Mouse (Mus musculus) forebrain, embryonic 14.5 days (tissue): ENCODE results near the gene Serpinb6c. TPM values are rescaled to one million over a fixed set of nuclear protein-coding genes. Genes with fewer than 3 reads are reported as not detected.
"Not testable (repeated sequence)": the region's sequence is repeated elsewhere in the genome, so short reads cannot be mapped to it uniquely, and the experiment has no call there.

Experiments used
- ATAC-seq: fragments of 200-750 bp; cut with Nextera tagmentation; 2 replicates; pipeline ENCODE4 v1.8.0; 2017; ENCODE audit warnings: mild to moderate bottlenecking, moderate library complexity
- DNase-seq: peaks from one replicate; pipeline ENCODE4 v3.0.0-alpha.2; 2015; ENCODE audit warnings: low spot score
- H3K27ac ChIP-seq: fragments of 300-500 bp; sonication (generic); 2 replicates; pipeline ENCODE4 v1.5.1; 2014; ENCODE audit warnings: low read depth, mild to moderate bottlenecking, control low read depth, low read length, moderate library complexity
- H3K27me3 ChIP-seq: fragments of 300-500 bp; sonication (generic); replicated peaks from 2 replicates; pipeline ENCODE4 v1.6.1; 2014; ENCODE audit warnings: low read length, control low read depth, mixed read lengths; ENCODE audit not compliant: control insufficient read depth, insufficient read depth
- H3K36me3 ChIP-seq: fragments of 300-500 bp; sonication (generic); 2 replicates; pipeline ENCODE4 v1.6.1; 2014; ENCODE audit warnings: low read length, control low read depth; ENCODE audit not compliant: control insufficient read depth, insufficient read depth
- H3K4me1 ChIP-seq: fragments of 300-500 bp; sonication (generic); 2 replicates; pipeline ENCODE4 v1.6.1; 2014; ENCODE audit warnings: antibody characterized with exemption, low read length, control low read depth; ENCODE audit not compliant: control insufficient read depth, insufficient read depth
- H3K4me2 ChIP-seq: fragments of 300-500 bp; sonication (generic); 2 replicates; pipeline ENCODE4 v1.6.1; 2014; ENCODE audit warnings: mild to moderate bottlenecking, control low read depth, low read length
- H3K4me3 ChIP-seq: fragments of 300-500 bp; sonication (generic); 2 replicates; pipeline ENCODE4 v1.5.1; 2014; ENCODE audit warnings: low read depth, low read length, control low read depth
- H3K9ac ChIP-seq: fragments of 300-500 bp; sonication (generic); 2 replicates; pipeline ENCODE4 v1.6.1; 2014; ENCODE audit warnings: mild to moderate bottlenecking, low read length, control low read depth, moderate library complexity
- H3K9me3 ChIP-seq: fragments of 300-500 bp; sonication (generic); replicated peaks from 2 replicates; pipeline ENCODE4 v1.6.1; 2016; ENCODE audit warnings: low read length, control low read depth, mixed read lengths; ENCODE audit not compliant: control insufficient read depth
- WGBS: fragments of 180-500 bp; shearing (Covaris S2); extraction: QIAGEN DNeasy Blood & Tissue Kit; methylation state at CpG from one replicate; pipeline ENCODE4 v1.1.7; 2014; 5-methylcytosine and 5-hydroxymethylcytosine counted together
- polyA plus RNA-seq: library from polyadenylated mRNA; unstranded; fragments of >200 nt; fragmentation: Nextera tagmentation; extraction: Ambion mirVana; gene quantifications from 2 replicates; pipeline ENCODE4 v1.2.1, GENCODE M21; 2014

Gene Serpinb6c
- polyA plus RNA-seq, result 0.16 and 0.34 TPM in 2 replicates

GRCm38 (mm10) chr13:33905176-33905954, at the start of gene Serpinb6c:
Serpinb6c (minus strand) TSS chr13:33905708.
- 78% methylated on average over 18 of the region's 18 CpGs for WGBS
- no peak within 1 kb of the TSS for H3K4me2 ChIP-seq
- ATAC-seq (no peak), DNase-seq (no peak)
- no peak within 1 kb of the TSS for H3K9ac ChIP-seq
- H3K27ac ChIP-seq, result no peak within 1 kb of the TSS
- no peaks in the 10 kb centered on the region for H3K27me3 ChIP-seq
- no peak within 1 kb of the TSS for H3K4me3 ChIP-seq
- H3K36me3 ChIP-seq, result no peaks in the 10 kb centered on the region
- no peaks in the 10 kb centered on the region for H3K9me3 ChIP-seq
- H3K4me1 ChIP-seq, result no peaks in the 10 kb centered on the region

- no peak for ATAC-seq
- H3K27me3 ChIP-seq, result no peaks in the 10 kb centered on the region
- no peaks in the 10 kb centered on the region for H3K4me1 ChIP-seq
- DNase-seq, result no peak
- H3K4me2 ChIP-seq, result no peak overlapping the region
- H3K9ac ChIP-seq, result no peak overlapping the region
- 80% methylated on average over 2 of the region's 2 CpGs for whole genome bisulfite sequencing
- no peak overlapping the region for H3K27ac ChIP-seq
- no peaks in the 10 kb centered on the region for H3K9me3 ChIP-seq
- no peak overlapping the region for H3K4me3 ChIP-seq
- no peaks in the 10 kb centered on the region for H3K36me3 ChIP-seq
These were observed 47.4 kb upstream of the Serpinb6c start for GRCm38 (mm10) chr13:33952947-33953346.

- WGBS, result 90% methylated on average over 1 of the region's 1 CpGs
These were observed 46.6 kb upstream of the Serpinb6c start for GRCm38 (mm10) chr13:33952075-33952449.

GRCm38 (mm10) chr13:33951308-33952074, 46.0 kb upstream of the Serpinb6c start:
- Histone ChIP-seq H3K9me3 (no peaks in the 10 kb centered on the region), H3K4me2 (no peak overlapping the region), H3K27ac (no peak overlapping the region), H3K36me3 (no peaks in the 10 kb centered on the region), H3K27me3 (no peaks in the 10 kb centered on the region), H3K4me1 (no peaks in the 10 kb centered on the region), H3K9ac (no peak overlapping the region), H3K4me3 (no peak overlapping the region)
- no peak for ATAC-seq
- no peak for DNase-seq
- WGBS, result 86% methylated on average over 4 of the region's 4 CpGs

More at GRCm38 (mm10) chr13:33952075-33952449, 46.6 kb upstream of the Serpinb6c start:
- H3K9me3 ChIP-seq, result no peaks in the 10 kb centered on the region
- H3K27ac ChIP-seq, result no peak overlapping the region
- H3K9ac ChIP-seq, result no peak overlapping the region
- DNase-seq, result no peak
- ATAC-seq, result no peak
- H3K4me1 ChIP-seq, result no peaks in the 10 kb centered on the region
- no peaks in the 10 kb centered on the region for H3K36me3 ChIP-seq
- no peaks in the 10 kb centered on the region for H3K27me3 ChIP-seq
- no peak overlapping the region for H3K4me2 ChIP-seq
- no peak overlapping the region for H3K4me3 ChIP-seq

GRCm38 (mm10) chr13:33942212-33942779, 36.8 kb upstream of the Serpinb6c start:
- ATAC-seq (no peak), DNase-seq (no peak)

GRCm38 (mm10) chr13:33941288-33941808, 35.8 kb upstream of the Serpinb6c start:
- no peaks in the 10 kb centered on the region for H3K27me3 ChIP-seq
- no peak overlapping the region for H3K4me2 ChIP-seq
- no peak overlapping the region for H3K27ac ChIP-seq
- no peak overlapping the region for H3K4me3 ChIP-seq
- ATAC-seq (no peak), DNase-seq (no peak)
- no peaks in the 10 kb centered on the region for H3K9me3 ChIP-seq
- H3K9ac ChIP-seq, result no peak overlapping the region
- no peaks in the 10 kb centered on the region for H3K36me3 ChIP-seq
- WGBS, result 94% methylated on average over 5 of the region's 5 CpGs
- H3K4me1 ChIP-seq, result no peaks in the 10 kb centered on the region

More at GRCm38 (mm10) chr13:33942212-33942779, 36.8 kb upstream of the Serpinb6c start:
- Histone ChIP-seq H3K4me2 (no peak overlapping the region), H3K27ac (no peak overlapping the region), H3K9me3 (no peaks in the 10 kb centered on the region), H3K4me3 (no peak overlapping the region), H3K27me3 (no peaks in the 10 kb centered on the region), H3K9ac (no peak overlapping the region), H3K4me1 (no peaks in the 10 kb centered on the region), H3K36me3 (no peaks in the 10 kb centered on the region)
- WGBS, result 52% methylated on average over 4 of the region's 4 CpGs

- not testable (repeated sequence) for H3K27ac ChIP-seq, DNase-seq, ATAC-seq, H3K27me3 ChIP-seq, H3K9ac ChIP-seq, H3K4me3 ChIP-seq, H3K4me1 ChIP-seq, H3K9me3 ChIP-seq, H3K36me3 ChIP-seq, H3K4me2 ChIP-seq
These were observed 32.1 kb upstream of the Serpinb6c start for GRCm38 (mm10) chr13:33937587-33937986.

- no peak overlapping the region for H3K4me2 ChIP-seq
- H3K36me3 ChIP-seq, result no peaks in the 10 kb centered on the region
- ATAC-seq (no peak), DNase-seq (no peak)
- no peak overlapping the region for H3K4me3 ChIP-seq
- WGBS, result 60% methylated on average over 5 of the region's 5 CpGs
- H3K27me3 ChIP-seq, result no peaks in the 10 kb centered on the region
- no peak overlapping the region for H3K27ac ChIP-seq
- H3K9ac ChIP-seq, result no peak overlapping the region
- H3K4me1 ChIP-seq, result 0 out of 2 replicates have a peak, but pooled peaks cover 2% of the 10 kb centered on the region
- H3K9me3 ChIP-seq, result no peaks in the 10 kb centered on the region
These were observed 31.6 kb upstream of the Serpinb6c start for GRCm38 (mm10) chr13:33937151-33937550.
